Mouse (Mus musculus): ENCODE measurements around the gene Polr2m. TPM values are rescaled to one million over a fixed set of nuclear protein-coding genes. Genes with fewer than 3 reads are reported as not detected.
A peak's percentile ranks its signal among the peaks of the same experiment; 100 is the strongest.
"Not testable (repeated sequence)": the region's sequence is repeated elsewhere in the genome, so short reads cannot be mapped to it uniquely, and the experiment has no call there.

Polr2m gene
- polyA plus RNA-seq, 1 experiment from 2014 or later = 449 TPM

DNA sequence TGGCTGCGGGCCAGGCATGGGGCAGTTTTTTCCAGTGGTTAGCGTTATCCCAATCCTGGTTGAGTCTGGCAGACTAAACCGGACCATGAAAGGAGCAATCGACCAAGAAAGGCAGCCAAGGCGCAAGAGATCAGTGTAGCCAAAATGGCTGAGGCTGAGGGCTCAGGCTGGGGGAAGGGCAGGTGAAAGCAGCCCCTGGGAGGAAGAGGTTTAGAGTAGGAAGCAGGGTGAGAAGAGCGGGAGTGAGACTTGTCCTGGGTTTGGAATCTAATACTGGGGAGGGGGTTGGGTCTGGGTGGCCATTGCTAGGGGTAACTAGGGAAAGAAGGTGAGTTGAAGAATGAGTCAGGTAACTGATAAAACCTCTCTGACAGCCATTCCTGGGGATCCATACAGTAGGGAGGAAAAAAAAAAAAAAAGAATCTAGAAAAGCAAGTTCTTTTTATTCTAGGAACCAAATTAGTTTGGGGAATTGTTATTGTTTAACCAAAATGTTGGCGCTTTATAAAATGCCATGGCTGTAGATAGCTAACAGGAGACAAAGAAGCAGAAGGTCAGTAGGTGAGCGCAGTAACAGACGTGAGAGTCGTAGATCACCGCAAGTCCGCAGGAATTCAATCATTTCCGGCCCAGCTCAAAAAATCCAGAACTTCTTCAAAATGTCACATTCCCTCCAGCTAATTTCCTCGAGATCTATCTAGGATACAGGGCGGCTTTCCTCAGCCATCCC, 6.7 kb upstream of the Polr2m start:
- H3K4me3 ChIP-seq = no peak overlapping the region
- DNase-seq (ENCODE audit: low spot score) = no peak
- peak overlapping the region; percentile 60; the same call in 1 of the 2 replicates for H3K27ac ChIP-seq
- WGBS = 73% methylated on average over 15 of the region's 15 CpGs
- H3K27me3 ChIP-seq (ENCODE audit: insufficient read depth, poor library complexity, severe bottlenecking) = no peaks in the 10 kb centered on the region
- H3K4me1 ChIP-seq = peaks cover 21% of the 10 kb centered on the region; the same call in 1 of the 2 replicates
- H3K36me3 ChIP-seq = no peaks in the 10 kb centered on the region
- H3K9me3 ChIP-seq = no peaks in the 10 kb centered on the region

DNA sequence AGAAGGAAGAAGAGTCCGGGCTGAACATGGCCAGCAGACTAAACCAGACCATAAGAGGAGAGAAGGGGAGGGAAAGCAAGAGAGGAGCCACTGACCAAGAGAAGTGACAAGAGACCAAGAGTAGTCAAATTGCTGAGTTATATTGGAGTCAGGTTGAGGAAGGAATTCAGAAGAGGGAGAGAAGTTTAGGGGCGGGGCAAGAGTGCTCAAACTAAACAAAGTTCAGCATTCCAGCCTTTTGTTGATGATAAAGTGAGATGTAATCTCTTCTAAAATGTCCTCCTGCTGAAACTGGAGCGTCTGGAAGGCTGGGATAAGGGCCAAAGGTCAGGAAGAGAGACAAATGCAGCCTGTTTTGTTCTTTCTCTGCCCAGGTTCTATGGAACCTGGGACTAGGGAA, 4.3 kb upstream of the Polr2m start:
- no peaks in the 10 kb centered on the region for H3K27me3 ChIP-seq (ENCODE audit: insufficient read depth, poor library complexity, severe bottlenecking)
- no peaks in the 10 kb centered on the region for H3K9me3 ChIP-seq
- H3K4me1 ChIP-seq = peaks cover 9% of the 10 kb centered on the region; the same call in 1 of the 2 replicates
- no peak for DNase-seq (ENCODE audit: low spot score)
- 0 out of 2 replicates have a peak overlapping the region, but pooled peaks have one; percentile 5 for H3K27ac ChIP-seq
- 47% methylated on average over 3 of the region's 3 CpGs for WGBS
- H3K36me3 ChIP-seq = no peaks in the 10 kb centered on the region
- no peak overlapping the region for H3K4me3 ChIP-seq

DNA sequence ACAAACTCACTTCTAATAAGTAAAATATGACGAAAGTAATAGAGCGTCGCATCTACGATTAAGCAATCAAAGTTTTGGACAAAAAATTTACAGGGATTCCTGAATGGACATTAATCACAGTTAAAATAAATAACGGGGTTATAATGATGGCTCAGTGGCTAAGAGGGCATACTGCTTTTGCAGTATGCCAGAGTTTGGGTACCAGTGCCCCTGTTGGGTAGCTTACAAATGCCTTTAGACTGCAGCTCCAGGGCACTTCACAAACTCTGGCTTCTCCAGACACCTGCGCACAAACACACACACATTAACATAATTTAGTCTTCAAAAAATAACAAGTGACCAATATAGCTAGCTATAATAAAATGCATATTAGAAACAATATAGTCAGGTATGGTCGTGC, 392 bp upstream of the Polr2m start:
- peak overlapping the region; percentile 100 for H3K27ac ChIP-seq
- H3K4me3 ChIP-seq = peak overlapping the region; percentile 99
- WGBS = 43% methylated on average over 7 of the region's 7 CpGs
- peaks cover 10% of the 10 kb centered on the region for H3K4me1 ChIP-seq
- DNase-seq (ENCODE audit: low spot score) = no peak
- H3K27me3 ChIP-seq (ENCODE audit: insufficient read depth, poor library complexity, severe bottlenecking) = no peaks in the 10 kb centered on the region
- no peaks in the 10 kb centered on the region for H3K9me3 ChIP-seq
- peaks cover 25% of the 10 kb centered on the region for H3K36me3 ChIP-seq

DNA sequence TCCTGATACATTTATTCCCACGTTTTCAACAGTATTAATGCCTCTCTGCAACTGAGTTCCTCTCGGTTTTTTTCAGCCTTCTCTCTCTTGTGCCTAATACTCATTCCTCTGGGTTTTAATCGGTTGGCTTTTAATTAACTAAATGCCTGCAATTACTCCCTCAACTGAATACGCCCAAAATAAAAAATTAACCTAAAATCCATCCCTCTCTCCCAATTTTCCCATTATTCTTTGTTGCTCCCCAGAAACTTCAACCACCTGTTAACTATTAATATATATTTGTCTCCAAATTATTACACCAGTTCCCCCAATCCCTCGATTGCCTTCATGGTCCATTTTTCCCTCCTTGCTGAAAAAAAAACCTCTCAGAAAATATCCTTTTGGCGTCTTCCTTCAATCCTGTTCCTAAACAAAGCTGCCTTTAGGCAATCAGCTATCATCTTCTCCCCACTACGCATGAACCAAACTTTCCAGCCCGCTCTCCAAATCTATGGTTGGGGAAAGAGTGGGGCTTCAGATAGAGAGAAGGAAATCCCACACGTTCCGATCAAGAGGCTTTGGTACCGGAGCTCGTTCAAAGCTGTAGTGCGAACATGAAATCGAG, 762 bp downstream of the Polr2m start:
- Histone ChIP-seq H3K27ac (peak overlapping the region; percentile 100), H3K9me3 (no peaks in the 10 kb centered on the region), H3K4me1 (peaks cover 13% of the 10 kb centered on the region), H3K27me3 (ENCODE audit: insufficient read depth, poor library complexity, severe bottlenecking) (no peaks in the 10 kb centered on the region), H3K36me3 (peaks cover 37% of the 10 kb centered on the region), H3K4me3 (peak overlapping the region; percentile 99)
- WGBS = 2% methylated on average over 14 of the region's 14 CpGs
- no peak for DNase-seq (ENCODE audit: low spot score)

DNA sequence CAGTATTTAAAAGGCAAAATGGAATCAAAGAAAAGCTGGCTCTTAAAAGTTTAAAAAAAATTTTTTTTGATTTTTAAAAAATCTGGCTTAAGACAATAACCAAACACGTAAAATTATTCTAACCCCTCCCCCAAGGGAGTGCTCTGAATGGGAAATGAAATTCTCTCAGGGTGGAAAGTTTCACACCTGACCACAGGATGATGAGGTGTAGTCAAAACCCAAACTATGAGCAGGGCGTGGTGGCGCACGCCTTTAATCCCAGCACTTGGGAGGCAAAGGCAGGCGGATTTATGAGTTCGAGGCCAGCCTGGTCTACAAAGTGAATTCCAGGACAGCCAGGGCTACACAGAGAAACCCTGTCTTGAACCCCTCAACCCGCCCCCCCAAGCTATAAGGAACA, 1.9 kb downstream of the Polr2m start:
- not testable (repeated sequence) for H3K9me3 ChIP-seq; H3K27ac ChIP-seq; H3K27me3 ChIP-seq (ENCODE audit: insufficient read depth, poor library complexity, severe bottlenecking); DNase-seq (ENCODE audit: low spot score)
- 88% methylated on average over 7 of the region's 7 CpGs for WGBS
- Histone ChIP-seq H3K36me3 (peaks cover 48% of the 10 kb centered on the region), H3K4me1 (peaks cover 16% of the 10 kb centered on the region), H3K4me3 (peak overlapping the region; percentile 99)

DNA sequence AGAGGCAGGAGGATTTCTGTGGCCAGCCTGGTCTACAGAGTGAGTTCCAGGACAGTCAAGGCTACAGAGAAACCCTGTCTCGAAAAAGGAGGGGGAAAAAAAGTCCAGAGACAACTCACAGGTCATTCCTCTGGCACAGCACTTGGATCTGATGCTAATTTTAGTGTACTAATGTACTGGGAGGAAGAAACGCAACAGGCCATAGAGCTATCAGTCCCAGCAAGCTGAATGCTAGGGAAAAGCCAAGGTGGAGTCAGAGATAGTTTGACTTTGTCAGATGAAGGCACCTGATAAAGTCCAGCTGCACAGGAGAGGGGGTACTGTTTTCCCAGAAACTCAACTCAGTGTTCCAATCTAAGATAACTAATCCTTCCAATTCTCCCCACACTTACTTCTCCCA, 5.4 kb downstream of the Polr2m start:
- Histone ChIP-seq H3K4me3 (no peak overlapping the region), H3K9me3 (no peaks in the 10 kb centered on the region), H3K27me3 (ENCODE audit: insufficient read depth, poor library complexity, severe bottlenecking) (no peaks in the 10 kb centered on the region), H3K36me3 (peaks cover 83% of the 10 kb centered on the region), H3K27ac (no peak overlapping the region), H3K4me1 (peaks cover 16% of the 10 kb centered on the region)
- 65% methylated on average over 2 of the region's 2 CpGs for WGBS
- no peak for DNase-seq (ENCODE audit: low spot score)

DNA sequence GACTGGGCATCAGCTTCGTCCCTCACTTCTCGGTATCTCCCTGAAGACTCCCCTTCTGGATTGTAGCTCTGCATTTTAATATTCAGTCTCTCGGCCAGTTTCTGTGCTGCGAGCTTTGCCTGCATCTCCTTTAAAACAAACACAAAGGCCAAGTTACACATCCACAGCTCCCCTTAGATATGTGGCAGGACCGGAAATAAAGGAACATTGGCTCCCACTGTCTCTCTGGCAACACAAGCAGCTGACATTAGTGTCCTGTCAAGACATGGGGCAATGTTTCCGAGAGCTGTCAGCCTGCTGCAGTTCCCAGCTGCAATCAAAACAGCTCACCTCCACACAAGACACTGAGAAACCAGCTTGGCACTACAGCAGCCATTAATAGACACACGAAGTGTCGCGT, 6.3 kb downstream of the Polr2m start:
- DNase-seq (ENCODE audit: low spot score) = no peak
- H3K4me3 ChIP-seq = no peak overlapping the region
- H3K27ac ChIP-seq = no peak overlapping the region
- H3K4me1 ChIP-seq = peaks cover 16% of the 10 kb centered on the region
- 86% methylated on average over 9 of the region's 9 CpGs for WGBS
- H3K36me3 ChIP-seq = peaks cover 90% of the 10 kb centered on the region
- H3K27me3 ChIP-seq (ENCODE audit: insufficient read depth, poor library complexity, severe bottlenecking) = no peaks in the 10 kb centered on the region
- no peaks in the 10 kb centered on the region for H3K9me3 ChIP-seq

DNA sequence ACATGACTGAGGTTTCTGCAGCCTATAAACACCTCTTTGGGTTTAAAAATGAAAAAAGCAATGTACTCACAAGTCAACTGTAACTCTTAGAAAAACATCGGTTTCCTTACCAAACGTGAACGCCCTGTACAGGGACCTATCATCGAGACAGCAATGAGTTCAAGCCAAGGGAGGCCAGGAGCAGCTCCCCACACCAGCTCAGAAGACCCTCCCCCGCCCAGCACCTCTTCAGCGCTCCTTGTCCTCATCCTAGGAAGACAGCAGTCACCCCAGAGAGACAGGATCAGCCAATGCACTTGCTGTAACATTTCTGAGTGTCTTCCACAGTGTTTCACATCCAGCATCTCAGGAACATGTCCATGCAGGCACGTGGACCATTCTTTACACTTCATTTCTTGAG, 7.1 kb downstream of the Polr2m start:
- H3K4me1 ChIP-seq = 0 out of 2 replicates have a peak, but pooled peaks cover 10% of the 10 kb centered on the region
- WGBS = 93% methylated on average over 7 of the region's 7 CpGs
- no peaks in the 10 kb centered on the region for H3K27me3 ChIP-seq (ENCODE audit: insufficient read depth, poor library complexity, severe bottlenecking)
- H3K9me3 ChIP-seq = no peaks in the 10 kb centered on the region
- no peak for DNase-seq (ENCODE audit: low spot score)
- H3K4me3 ChIP-seq = no peak overlapping the region
- no peak overlapping the region for H3K27ac ChIP-seq
- peaks cover 95% of the 10 kb centered on the region for H3K36me3 ChIP-seq

DNA sequence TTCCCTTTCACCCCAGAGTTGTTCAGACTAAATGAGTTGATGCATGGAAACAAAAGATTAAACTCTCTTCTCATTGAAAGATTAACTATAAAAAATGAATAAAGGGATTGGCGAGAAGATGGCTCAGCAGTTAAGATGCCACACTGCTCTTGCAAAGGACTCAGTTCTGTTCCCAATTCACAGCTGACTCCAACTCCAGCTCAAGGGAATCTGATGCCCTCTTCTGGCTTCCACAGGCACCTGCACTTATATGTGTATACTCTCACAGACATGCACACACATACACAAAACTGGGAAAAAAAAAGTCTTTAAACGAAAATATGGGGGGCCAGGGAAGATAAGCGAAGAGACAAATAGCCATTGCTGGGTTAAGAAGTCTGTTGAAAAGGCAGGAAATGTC, 9.1 kb downstream of the Polr2m start:
- no peak overlapping the region for H3K4me3 ChIP-seq
- no peaks in the 10 kb centered on the region for H3K9me3 ChIP-seq
- H3K4me1 ChIP-seq = 0 out of 2 replicates have a peak, but pooled peaks cover 10% of the 10 kb centered on the region
- H3K27ac ChIP-seq = no peak overlapping the region
- peaks cover 80% of the 10 kb centered on the region for H3K36me3 ChIP-seq
- WGBS = 89% methylated on average over 3 of the region's 3 CpGs
- no peak for DNase-seq (ENCODE audit: low spot score)
- no peaks in the 10 kb centered on the region for H3K27me3 ChIP-seq (ENCODE audit: insufficient read depth, poor library complexity, severe bottlenecking)

DNA sequence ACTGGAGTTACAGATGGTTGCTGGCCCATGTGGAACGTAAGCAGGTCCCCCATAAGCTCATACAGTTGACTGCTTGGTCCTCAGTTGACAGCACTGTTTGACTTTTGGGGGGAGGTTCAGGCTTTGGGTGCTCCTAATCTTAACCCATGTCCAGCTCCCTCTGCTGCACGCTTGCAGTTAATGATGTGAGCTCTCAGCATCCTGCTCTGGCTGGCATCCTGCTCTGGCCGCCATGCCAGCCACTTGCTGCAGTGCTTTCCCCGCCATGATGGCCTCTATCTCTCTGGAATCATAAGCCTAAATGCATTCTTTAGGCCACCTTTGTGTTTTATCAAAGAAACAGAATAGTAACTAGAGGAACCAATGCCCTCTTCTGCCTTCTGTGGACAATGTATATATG, 10.2 kb downstream of the Polr2m start:
- no peaks in the 10 kb centered on the region for H3K27me3 ChIP-seq (ENCODE audit: insufficient read depth, poor library complexity, severe bottlenecking)
- H3K4me3 ChIP-seq = no peak overlapping the region
- no peak overlapping the region for H3K27ac ChIP-seq
- 0 out of 2 replicates have a peak, but pooled peaks cover 6% of the 10 kb centered on the region for H3K4me1 ChIP-seq
- no peak for DNase-seq (ENCODE audit: low spot score)
- WGBS = 89% methylated on average over 4 of the region's 4 CpGs
- H3K36me3 ChIP-seq = peaks cover 74% of the 10 kb centered on the region
- no peaks in the 10 kb centered on the region for H3K9me3 ChIP-seq

DNA sequence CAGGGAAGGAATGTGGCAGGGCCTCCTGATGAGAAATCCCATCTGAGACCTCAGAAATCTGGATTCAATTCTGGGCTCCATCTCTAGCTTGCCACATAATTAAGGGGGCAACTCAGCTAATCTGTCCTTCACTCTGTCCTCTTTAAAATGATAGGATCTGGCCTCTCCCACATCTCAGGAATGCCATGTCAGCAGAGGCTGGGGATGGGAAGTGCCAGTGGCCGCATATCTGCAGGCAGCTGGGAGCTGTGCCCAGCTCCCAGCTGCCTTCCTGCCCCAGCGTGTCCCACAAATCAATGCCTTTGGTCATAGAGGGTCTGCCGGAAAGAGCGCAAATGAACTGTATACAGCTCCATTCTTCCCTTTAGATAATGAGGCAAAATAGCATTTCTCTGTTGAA, 18.3 kb downstream of the Polr2m start:
- Histone ChIP-seq H3K4me3 (no peak overlapping the region), H3K27ac (no peak overlapping the region), H3K4me1 (peaks cover 4% of the 10 kb centered on the region), H3K9me3 (no peaks in the 10 kb centered on the region), H3K27me3 (ENCODE audit: insufficient read depth, poor library complexity, severe bottlenecking) (no peaks in the 10 kb centered on the region), H3K36me3 (peaks cover 5% of the 10 kb centered on the region; the same call in 1 of the 2 replicates)
- 65% methylated on average over 4 of the region's 4 CpGs for whole genome bisulfite sequencing
- DNase-seq (ENCODE audit: low spot score) = no peak

DNA sequence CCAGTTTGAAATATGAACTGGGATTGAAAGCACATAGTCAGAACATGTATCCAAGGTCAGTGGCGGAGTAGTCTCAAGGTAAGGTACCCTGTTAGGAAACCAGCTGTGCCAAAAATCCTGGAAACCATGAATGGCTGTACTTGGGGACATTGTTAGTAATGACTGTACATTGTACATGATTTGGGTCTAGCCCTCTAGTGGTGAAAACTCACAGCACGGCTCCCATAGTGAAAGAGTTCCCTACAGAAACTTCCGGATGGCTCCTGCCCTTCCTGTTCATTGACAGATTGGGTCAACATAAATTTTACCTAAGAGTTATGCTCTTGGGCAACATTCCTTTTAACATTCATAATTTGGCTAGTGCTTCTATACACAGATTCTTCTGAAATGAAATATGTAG, 19.6 kb downstream of the Polr2m start:
- Histone ChIP-seq H3K4me3 (no peak overlapping the region), H3K4me1 (peaks cover 4% of the 10 kb centered on the region), H3K9me3 (no peaks in the 10 kb centered on the region), H3K27ac (no peak overlapping the region), H3K27me3 (ENCODE audit: insufficient read depth, poor library complexity, severe bottlenecking) (no peaks in the 10 kb centered on the region), H3K36me3 (peaks cover 4% of the 10 kb centered on the region; the same call in 1 of the 2 replicates)
- no peak for DNase-seq (ENCODE audit: low spot score)
- 82% methylated on average over 3 of the region's 3 CpGs for WGBS

DNA sequence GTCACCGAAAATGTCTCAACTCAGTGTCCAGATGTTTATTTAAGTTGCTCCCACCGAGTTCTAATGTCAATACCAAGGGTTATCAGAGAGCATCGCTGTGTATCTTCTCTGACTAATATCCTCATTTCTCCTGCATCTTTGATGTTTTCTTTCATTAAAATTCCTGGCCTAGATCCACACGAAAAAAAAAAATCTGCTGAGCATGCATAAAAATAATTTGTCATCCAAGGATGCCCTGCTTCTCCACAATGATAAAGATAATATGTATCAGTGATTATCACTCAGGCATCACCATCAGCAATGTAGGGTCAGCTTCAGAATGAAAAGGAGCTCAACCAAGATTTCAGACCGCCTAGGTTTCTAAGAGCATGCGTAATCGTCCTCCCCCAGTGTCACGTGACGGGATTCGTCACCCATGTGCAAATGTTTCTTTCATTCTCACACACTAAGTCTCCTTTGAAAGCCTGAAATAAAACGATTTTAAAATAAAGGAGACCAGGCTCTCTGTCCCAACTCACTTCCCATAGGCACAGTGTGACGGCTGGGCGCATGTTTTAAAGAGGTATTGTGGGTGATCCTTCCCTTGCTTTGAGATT, 22.6 kb downstream of the Polr2m start:
- Histone ChIP-seq H3K36me3 (no peaks in the 10 kb centered on the region), H3K4me3 (no peak overlapping the region), H3K9me3 (no peaks in the 10 kb centered on the region), H3K27me3 (ENCODE audit: insufficient read depth, poor library complexity, severe bottlenecking) (no peaks in the 10 kb centered on the region), H3K27ac (no peak overlapping the region), H3K4me1 (peaks cover 4% of the 10 kb centered on the region)
- 69% methylated on average over 13 of the region's 13 CpGs for WGBS
- DNase-seq (ENCODE audit: low spot score) = no peak
